ENCODE assay signal across 8 mouse cellular contexts in the genomic region with DNA sequence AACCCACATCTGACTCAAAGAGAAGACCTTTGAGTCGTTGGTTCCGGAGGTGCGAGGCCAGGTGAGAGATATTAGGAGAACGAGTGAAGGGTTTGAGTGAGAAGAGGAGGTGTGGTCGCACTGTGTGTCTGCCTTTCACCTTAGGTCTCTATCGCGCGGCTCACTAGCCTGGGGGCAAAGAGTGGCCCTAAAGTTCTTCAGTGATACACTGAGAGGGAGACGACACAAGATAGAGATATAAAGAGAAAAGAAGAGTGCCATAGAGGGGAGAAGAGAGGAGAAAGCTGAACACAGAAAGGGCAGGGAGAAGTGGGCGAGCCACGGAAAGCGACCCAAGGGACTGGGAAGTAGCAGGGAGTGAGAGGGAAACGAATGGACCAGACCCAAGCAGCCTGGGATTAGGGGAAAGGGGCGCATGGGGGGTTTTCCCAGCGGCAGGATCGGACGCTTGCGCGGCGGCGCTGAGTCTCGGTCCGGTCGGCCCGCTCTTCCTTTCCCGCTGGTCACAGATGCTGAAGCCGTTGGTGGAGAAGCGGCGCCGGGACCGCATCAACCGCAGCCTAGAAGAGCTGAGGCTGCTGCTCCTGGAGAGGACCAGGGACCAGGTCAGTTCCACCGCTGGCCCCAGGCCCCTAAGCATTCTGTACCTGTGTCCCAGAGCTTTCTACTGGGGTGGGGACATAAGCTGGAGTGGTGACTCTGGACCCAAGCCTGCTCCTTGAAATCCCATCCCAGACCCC. TPM values are rescaled to one million over a fixed set of nuclear protein-coding genes. Genes with fewer than 3 reads are reported as not detected.
DNase-seq lines count a peak whose midpoint lies in the region; ATAC-seq and TF ChIP-seq lines count a peak whose summit lies in the region.

No protein-coding gene starts in this region.

- under 1% methylated on average over 32 of the region's 33 CpGs for WGBS in lung, embryonic 15.5 days
- 1% methylated on average over 33 of the region's 33 CpGs for WGBS in heart, embryonic 14.5 days
- under 1% methylated on average over 31 of the region's 33 CpGs for WGBS in limb, embryonic 13.5 days
- WGBS in neural tube, embryonic 13.5 days = under 1% methylated on average over 33 of the region's 33 CpGs

- peak overlapping the region; percentile 94 for H3K4me2 ChIP-seq in lung, embryonic 15.5 days
- peak overlapping the region; percentile 84 for H3K4me2 ChIP-seq in heart, embryonic 14.5 days (ENCODE audit: low read length)
- H3K4me2 ChIP-seq in limb, embryonic 13.5 days (replicated peaks) = peak overlapping the region; percentile 92
- H3K4me2 ChIP-seq in neural tube, embryonic 13.5 days = peak overlapping the region; percentile 98

- H3K36me3 ChIP-seq in lung, embryonic 15.5 days = no peaks in the 10 kb centered on the region
- no peaks in the 10 kb centered on the region for H3K36me3 ChIP-seq in heart, embryonic 14.5 days (ENCODE audit: control insufficient read depth, insufficient read depth, low read length)
- H3K36me3 ChIP-seq in limb, embryonic 13.5 days = no peaks in the 10 kb centered on the region
- H3K36me3 ChIP-seq in neural tube, embryonic 13.5 days = no peaks in the 10 kb centered on the region

- peak overlapping the region; percentile 80 for H3K4me3 ChIP-seq in lung, embryonic 15.5 days
- peak overlapping the region; percentile 70 to 73 for H3K4me3 ChIP-seq in heart, embryonic 14.5 days (ENCODE audit: control insufficient read depth in 1 of 2, insufficient read depth in 1 of 2, low read depth in 1 of 2, low read length in 2 of 2)
- H3K4me3 ChIP-seq in limb, embryonic 13.5 days = peak overlapping the region; percentile 82
- peak overlapping the region; percentile 84 for H3K4me3 ChIP-seq in neural tube, embryonic 13.5 days

- H3K9me3 ChIP-seq in lung, embryonic 15.5 days = no peaks in the 10 kb centered on the region
- no peaks in the 10 kb centered on the region for H3K9me3 ChIP-seq in heart, embryonic 14.5 days (ENCODE audit: control insufficient read depth, low read length)
- no peaks in the 10 kb centered on the region for H3K9me3 ChIP-seq in limb, embryonic 13.5 days
- no peaks in the 10 kb centered on the region for H3K9me3 ChIP-seq in neural tube, embryonic 13.5 days

- no peak for TF ChIP-seq CTCF in brain, embryonic 14.5 days (IDR thresholded peaks at IDR 0.05; ENCODE audit: borderline replicate concordance, extremely low read depth, insufficient read depth, insufficient read length)

- H3K9ac ChIP-seq in lung, embryonic 15.5 days = peak overlapping the region; percentile 78
- H3K9ac ChIP-seq in heart, embryonic 14.5 days (ENCODE audit: low read length) = peak overlapping the region; percentile 77
- H3K9ac ChIP-seq in limb, embryonic 13.5 days = peak overlapping the region; percentile 79
- peak overlapping the region; percentile 80 for H3K9ac ChIP-seq in neural tube, embryonic 13.5 days

- ATAC-seq in lung, embryonic 15.5 days (ENCODE audit: borderline replicate concordance, extremely low read depth, low FRiP score, low TSS enrichment) = no peak
- no peak for ATAC-seq in heart, embryonic 14.5 days (ENCODE audit: insufficient number of reproducible peaks, insufficient read depth, low FRiP score, low read depth)
- no peak for ATAC-seq in limb, embryonic 13.5 days (ENCODE audit: low FRiP score, low read depth)
- no peak for ATAC-seq in neural tube, embryonic 13.5 days (ENCODE audit: low read depth)

- TF ChIP-seq POLR2A in brain, embryonic 14.5 days (IDR thresholded peaks at IDR 0.05; ENCODE audit: borderline replicate concordance, extremely low read depth, insufficient read depth, insufficient read length, poor library complexity, severe bottlenecking) = no peak

- peaks cover 48% of the 10 kb centered on the region for H3K4me1 ChIP-seq in lung, embryonic 15.5 days
- peaks cover 10 to 34% of the 10 kb centered on the region in 2 experiments for H3K4me1 ChIP-seq in heart, embryonic 14.5 days (ENCODE audit: control insufficient read depth in 2 of 2, insufficient read depth in 2 of 2, low read length in 2 of 2)
- peaks cover 37% of the 10 kb centered on the region for H3K4me1 ChIP-seq in limb, embryonic 13.5 days
- peaks cover 53% of the 10 kb centered on the region for H3K4me1 ChIP-seq in neural tube, embryonic 13.5 days (replicated peaks)

- no peak for DNase-seq in lung, postnatal 36 days
- DNase-seq in brain, embryonic 14.5 days (ENCODE audit: low read depth) = peak; percentile 40
- no peak for DNase-seq in c-Kit-positive CD71-positive TER-119-positive erythroid progenitor cells, embryonic 14.5 days (ENCODE audit: low spot score)
- DNase-seq in right cerebral cortex, adult 2 months (ENCODE audit: low spot score in 2 of 2) = no peak

- H3K27me3 ChIP-seq in lung, embryonic 15.5 days = no peaks in the 10 kb centered on the region
- no peaks in the 10 kb centered on the region for H3K27me3 ChIP-seq in heart, embryonic 14.5 days (ENCODE audit: control insufficient read depth, insufficient read depth, low read length)
- peaks cover 13% of the 10 kb centered on the region; the same call in 1 of the 2 replicates for H3K27me3 ChIP-seq in limb, embryonic 13.5 days
- peaks cover 29% of the 10 kb centered on the region for H3K27me3 ChIP-seq in neural tube, embryonic 13.5 days

- peak overlapping the region; percentile 98 for H3K27ac ChIP-seq in lung, embryonic 15.5 days
- peak overlapping the region in 1 of 2 experiments; percentile 80; a peak in 2 of 4 replicates for H3K27ac ChIP-seq in heart, embryonic 14.5 days (replicated peaks in 1 of 2; ENCODE audit: control insufficient read depth in 1 of 2, insufficient read depth in 1 of 2, low read depth in 2 of 2, low read length in 2 of 2)
- H3K27ac ChIP-seq in limb, embryonic 13.5 days = peak overlapping the region; percentile 11; the same call in 1 of the 2 replicates
- H3K27ac ChIP-seq in neural tube, embryonic 13.5 days (replicated peaks) = no peak overlapping the region

RNA-seq across cellular contexts. Expression of gene Hes7, which starts 1.0 kb away (rescaled TPM):
- polyA plus RNA-seq in lung, embryonic 15.5 days (2015; fragmentation: Nextera tagmentation; extraction: Ambion mirVana) = 0.52 and 0.60 TPM in 2 replicates
- 0.42 and 0.45 TPM in 2 replicates for polyA plus RNA-seq in brain, embryonic 14.5 days (2012; rRNA removed)
- polyA plus RNA-seq in heart, embryonic 14.5 days (2014; fragmentation: Nextera tagmentation; extraction: Ambion mirVana) = 0.43 and 0.47 TPM in 2 replicates
- polyA plus RNA-seq in limb, embryonic 13.5 days (2015; fragmentation: Nextera tagmentation; extraction: Ambion mirVana) = 0.74 and 1.2 TPM in 2 replicates
- 0.61 TPM in 1 of 2 replicates, not detected in the other for polyA plus RNA-seq in neural tube, embryonic 13.5 days (2015; fragmentation: Nextera tagmentation; extraction: Ambion mirVana)

RNA-seq across cellular contexts. Expression of gene 9130213A22Rik, which starts 1.2 kb away (rescaled TPM):
- polyA plus RNA-seq in lung, embryonic 15.5 days (2015; fragmentation: Nextera tagmentation; extraction: Ambion mirVana) = 0.36 and 0.57 TPM in 2 replicates
- 0.33 and 0.47 TPM in 2 replicates for polyA plus RNA-seq in brain, embryonic 14.5 days (2012; rRNA removed)
- 0.28 and 1.2 TPM in 2 replicates for polyA plus RNA-seq in heart, embryonic 14.5 days (2014; fragmentation: Nextera tagmentation; extraction: Ambion mirVana)
- polyA plus RNA-seq in limb, embryonic 13.5 days (2015; fragmentation: Nextera tagmentation; extraction: Ambion mirVana) = 0.52 and 0.55 TPM in 2 replicates
- 0.18 and 0.32 TPM in 2 replicates for polyA plus RNA-seq in neural tube, embryonic 13.5 days (2015; fragmentation: Nextera tagmentation; extraction: Ambion mirVana)

RNA-seq across cellular contexts. Expression of gene Aloxe3, which starts 4.5 kb away (rescaled TPM):
- polyA plus RNA-seq in lung, embryonic 15.5 days (2015; fragmentation: Nextera tagmentation; extraction: Ambion mirVana) = 0.16 and 0.53 TPM in 2 replicates
- 2.8 and 3.5 TPM in 2 replicates for polyA plus RNA-seq in brain, embryonic 14.5 days (2012; rRNA removed)
- polyA plus RNA-seq in heart, embryonic 14.5 days (2014; fragmentation: Nextera tagmentation; extraction: Ambion mirVana) = 0.09 and 0.15 TPM in 2 replicates
- polyA plus RNA-seq in limb, embryonic 13.5 days (2015; fragmentation: Nextera tagmentation; extraction: Ambion mirVana) = 1.6 TPM in 2 replicates
- polyA plus RNA-seq in neural tube, embryonic 13.5 days (2015; fragmentation: Nextera tagmentation; extraction: Ambion mirVana) = 0.59 and 1.2 TPM in 2 replicates

RNA-seq across cellular contexts. Expression of gene Per1, which starts 26.2 kb away (rescaled TPM):
- 21.7 and 24.0 TPM in 2 replicates for polyA plus RNA-seq in lung, embryonic 15.5 days (2015; fragmentation: Nextera tagmentation; extraction: Ambion mirVana)
- polyA plus RNA-seq in brain, embryonic 14.5 days (2012; rRNA removed) = 12.2 and 16.3 TPM in 2 replicates
- 16.0 and 17.8 TPM in 2 replicates for polyA plus RNA-seq in heart, embryonic 14.5 days (2014; fragmentation: Nextera tagmentation; extraction: Ambion mirVana)
- polyA plus RNA-seq in limb, embryonic 13.5 days (2015; fragmentation: Nextera tagmentation; extraction: Ambion mirVana) = 9.3 and 12.0 TPM in 2 replicates
- polyA plus RNA-seq in neural tube, embryonic 13.5 days (2015; fragmentation: Nextera tagmentation; extraction: Ambion mirVana) = 8.0 and 8.4 TPM in 2 replicates

RNA-seq across cellular contexts. Expression of gene Vamp2, which starts 32.9 kb away (rescaled TPM):
- 61.6 and 66.6 TPM in 2 replicates for polyA plus RNA-seq in lung, embryonic 15.5 days (2015; fragmentation: Nextera tagmentation; extraction: Ambion mirVana)
- 251 and 319 TPM in 2 replicates for polyA plus RNA-seq in brain, embryonic 14.5 days (2012; rRNA removed)
- 81.5 and 93.9 TPM in 2 replicates for polyA plus RNA-seq in heart, embryonic 14.5 days (2014; fragmentation: Nextera tagmentation; extraction: Ambion mirVana)
- 82.8 and 88.6 TPM in 2 replicates for polyA plus RNA-seq in limb, embryonic 13.5 days (2015; fragmentation: Nextera tagmentation; extraction: Ambion mirVana)
- polyA plus RNA-seq in neural tube, embryonic 13.5 days (2015; fragmentation: Nextera tagmentation; extraction: Ambion mirVana) = 268 and 282 TPM in 2 replicates
